Mouse (Mus musculus): ENCODE results near the gene Otx2.
"Not testable (repeated sequence)": the region's sequence is repeated elsewhere in the genome, so short reads cannot be mapped to it uniquely, and the experiment has no call there.

The Otx2 gene

GRCm38 (mm10) chr14:48653081-48653480, 20.5 kb downstream of the Otx2 start:
- DNase-seq = no peak

- DNase-seq = no peak
Observed at GRCm38 (mm10) chr14:48652256-48652655, 21.4 kb downstream of the Otx2 start.

GRCm38 (mm10) chr14:48651471-48652211, 22.0 kb downstream of the Otx2 start:
- no peak for DNase-seq

DNA sequence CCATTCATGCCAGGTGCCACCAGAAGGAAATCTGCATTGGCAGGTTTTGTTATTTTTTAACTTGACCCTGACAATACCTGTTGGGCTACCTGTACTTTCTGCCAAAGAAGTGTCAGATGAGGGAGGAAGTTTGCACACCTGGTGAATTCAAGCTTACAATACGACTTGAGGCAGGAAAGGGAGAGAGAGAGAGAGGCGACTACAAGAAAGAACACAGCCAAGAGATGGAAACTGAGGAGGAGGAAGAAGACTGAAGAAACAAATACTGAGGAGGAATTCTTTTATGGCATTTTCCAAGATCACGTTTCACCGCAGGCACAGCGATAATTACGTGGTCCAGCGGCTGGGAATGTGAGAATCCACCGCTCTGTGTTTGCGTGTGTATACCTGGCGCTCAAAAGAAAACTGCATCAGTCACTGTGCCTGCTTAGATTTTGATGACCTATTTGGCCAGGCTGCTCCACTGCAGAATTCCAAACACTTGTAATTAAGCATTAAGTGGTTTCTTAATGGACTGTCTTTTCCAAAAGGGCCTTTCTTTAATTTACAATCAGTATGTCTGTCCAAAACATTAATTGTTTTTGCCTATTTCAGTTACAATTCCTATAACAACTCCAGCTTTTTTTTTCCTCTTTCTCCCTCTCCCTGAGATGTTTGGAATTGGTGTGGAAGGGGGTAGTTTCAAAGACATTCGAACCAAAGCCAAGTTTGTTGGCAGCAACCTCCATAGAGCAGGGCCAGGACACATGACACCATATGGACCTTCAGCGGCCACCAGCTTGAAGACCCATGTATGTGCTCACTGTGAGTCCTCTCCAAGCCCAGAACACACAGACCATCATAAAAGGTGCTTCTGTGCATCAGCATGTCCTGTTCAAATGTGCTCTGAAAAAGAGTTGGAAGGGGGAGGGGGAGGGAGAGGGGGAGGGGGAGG, 31.9 kb downstream of the Otx2 start:
- DNase-seq = no peak

- DNase-seq = no peak
Observed at GRCm38 (mm10) chr14:48633141-48633540, 40.5 kb downstream of the Otx2 start.

- DNase-seq = no peak
Observed at GRCm38 (mm10) chr14:48632335-48632734, 41.3 kb downstream of the Otx2 start.

GRCm38 (mm10) chr14:48631486-48631885, 42.1 kb downstream of the Otx2 start:
- DNase-seq = no peak

- no peak for DNase-seq
Observed at GRCm38 (mm10) chr14:48629404-48629803, 44.2 kb downstream of the Otx2 start.

GRCm38 (mm10) chr14:48626271-48626670, 47.3 kb downstream of the Otx2 start:
- DNase-seq = no peak

DNA sequence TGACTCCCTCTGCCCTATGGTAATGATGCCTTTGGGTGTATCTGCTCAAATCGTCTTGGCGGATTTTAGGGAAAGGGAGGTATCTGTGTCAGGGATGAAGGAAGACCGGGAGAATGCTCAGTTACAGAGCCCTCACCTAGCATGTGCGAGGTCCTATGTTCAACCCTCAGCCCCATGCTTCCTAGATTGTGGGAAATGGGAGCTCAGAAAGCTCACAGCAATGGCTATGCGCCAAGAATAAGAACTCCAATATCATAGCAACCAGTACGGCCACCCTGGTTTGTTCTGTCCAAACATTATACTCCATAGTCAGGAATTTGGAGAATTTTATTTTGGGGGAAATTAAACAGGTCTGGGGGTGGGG, 48.3 kb downstream of the Otx2 start:
- DNase-seq = no peak

DNA sequence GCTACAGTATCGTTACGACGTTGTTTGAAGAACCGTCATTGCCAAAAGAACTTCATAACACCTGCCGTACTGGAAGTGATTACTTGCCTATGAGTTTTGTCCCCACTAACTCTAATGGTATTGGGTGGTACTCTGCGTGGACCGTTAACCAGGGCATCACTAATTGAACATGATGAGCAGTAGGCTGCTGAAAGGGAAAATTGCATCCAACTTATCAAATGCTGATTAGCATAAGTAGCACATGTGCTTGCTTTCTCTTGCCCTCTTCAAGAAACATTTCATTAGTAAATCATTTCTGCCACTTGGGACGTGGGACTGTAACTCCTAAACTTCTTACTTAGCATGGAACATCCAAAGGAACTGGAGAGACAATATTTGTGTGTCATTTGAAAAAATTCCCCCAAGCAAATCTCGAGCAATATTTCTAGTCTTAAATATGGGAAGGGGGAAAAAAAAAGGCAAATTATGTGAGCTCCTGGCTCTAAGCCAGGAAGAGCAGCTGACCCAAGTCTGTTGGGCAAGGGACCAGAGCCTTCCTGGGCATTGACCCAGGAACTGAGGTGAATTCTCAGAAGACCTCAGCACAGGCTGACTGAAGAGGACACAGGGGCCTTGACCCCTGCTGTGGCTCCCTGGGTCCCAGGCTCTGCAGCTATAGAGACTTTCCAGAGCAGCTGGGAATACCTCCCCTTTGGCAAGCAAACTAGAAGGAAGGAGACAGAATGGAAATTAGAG, 48.9 kb downstream of the Otx2 start:
- no peak for DNase-seq

DNA sequence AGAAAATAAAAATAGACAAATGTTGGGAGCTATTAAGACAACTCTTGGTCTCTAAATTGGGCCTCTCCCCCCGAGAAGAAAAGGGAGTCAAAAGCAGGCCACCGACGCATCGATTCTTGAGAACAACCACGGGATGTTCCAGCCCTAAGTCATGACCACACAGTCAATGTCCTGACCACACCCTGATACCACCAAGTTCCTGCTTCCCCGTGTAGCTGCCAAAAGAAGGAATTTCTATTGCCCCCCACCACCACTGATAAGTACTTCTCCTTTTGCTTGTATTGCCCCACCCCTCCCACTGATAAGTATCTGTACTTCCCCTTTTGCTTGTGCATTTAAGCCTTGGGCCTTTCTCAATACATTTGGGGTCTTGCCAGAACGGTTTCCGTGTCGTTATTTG, 50.9 kb downstream of the Otx2 start:
- DNase-seq = not testable (repeated sequence)

DNA sequence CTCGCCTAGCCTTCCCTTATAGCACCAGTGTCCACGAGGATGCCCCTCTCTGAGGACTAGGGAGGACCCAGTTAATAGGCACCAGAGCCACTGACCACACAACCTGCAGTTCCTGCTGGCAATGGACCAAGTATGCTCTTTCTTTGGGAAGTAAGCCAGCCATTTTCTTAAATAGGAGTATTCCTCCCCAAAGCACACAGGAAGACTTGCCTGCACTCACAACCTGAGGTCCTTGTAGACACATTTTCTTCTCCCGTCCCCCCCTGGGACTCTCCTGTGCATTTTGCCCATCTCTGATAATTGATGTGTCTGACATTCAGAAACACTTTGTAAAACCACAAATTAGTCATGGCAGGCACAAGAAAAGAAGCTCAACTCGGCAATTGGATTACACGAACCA, 57.3 kb downstream of the Otx2 start:
- DNase-seq = no peak

DNA sequence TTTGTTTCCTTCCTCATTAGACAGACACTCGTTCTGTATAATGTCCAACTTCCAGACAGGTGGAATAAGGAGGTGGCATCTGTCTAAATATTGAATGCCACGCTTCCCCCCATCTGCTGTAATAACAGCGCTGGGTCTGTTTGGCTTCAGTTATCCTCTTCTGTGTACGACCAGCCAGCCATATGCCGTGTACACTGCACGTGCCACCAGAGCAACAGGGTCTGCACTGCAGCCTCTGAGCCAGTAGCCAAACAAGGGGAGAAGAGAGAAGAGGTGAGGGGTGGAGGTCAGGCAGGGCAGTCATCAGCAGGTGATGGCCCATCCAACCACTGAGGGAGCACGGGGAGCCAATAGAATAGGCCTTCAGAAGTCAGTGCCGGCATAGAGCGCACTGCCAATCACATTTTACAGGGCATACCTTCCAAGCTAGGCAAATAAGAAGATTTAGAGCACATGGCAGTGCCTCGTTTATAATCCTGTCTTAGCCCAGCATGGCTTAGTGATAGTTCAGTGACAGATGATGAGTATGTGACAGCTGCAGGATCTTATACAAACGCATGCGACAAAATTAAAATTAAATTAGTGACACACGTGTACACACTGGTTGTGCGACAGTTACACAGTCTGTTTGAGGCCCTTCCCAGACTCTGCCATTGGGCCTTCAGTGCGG, 64.8 kb downstream of the Otx2 start:
- DNase-seq = no peak

All from thymus, postnatal 14 days (tissue).